Mouse (Mus musculus): ENCODE results near the gene Atoh8. TPM values are rescaled to one million over a fixed set of nuclear protein-coding genes. Genes with fewer than 3 reads are reported as not detected.

Atoh8 gene
- total RNA-seq, 2 experiments from 2014 or later = 4.0 to 4.6 TPM

DNA sequence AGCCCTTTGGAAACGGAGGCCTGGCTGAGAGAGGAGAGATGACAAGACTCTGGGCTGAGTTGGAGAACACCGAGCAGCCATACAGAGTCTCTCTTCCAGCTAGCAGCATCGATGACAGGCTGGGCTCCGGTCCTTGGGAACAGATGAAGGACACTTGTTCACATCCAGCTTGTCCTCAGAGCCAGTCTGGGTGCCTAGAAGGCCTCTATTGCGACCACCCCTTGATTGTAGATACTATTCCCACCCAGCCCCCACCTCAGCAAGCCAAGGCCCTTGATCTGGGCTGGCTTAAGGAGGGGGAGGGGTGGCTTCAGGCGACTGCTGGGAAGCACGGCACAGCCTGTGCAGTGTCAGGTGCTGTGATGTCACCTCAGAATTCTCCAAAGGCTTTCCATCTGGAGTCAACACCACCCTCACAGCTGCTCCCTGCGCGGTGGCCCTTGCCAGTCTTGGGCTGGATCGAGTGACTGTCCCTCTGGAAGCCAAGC lies 19.3 kb upstream of the Atoh8 start:
- peak; percentile 57 for DNase-seq

DNA sequence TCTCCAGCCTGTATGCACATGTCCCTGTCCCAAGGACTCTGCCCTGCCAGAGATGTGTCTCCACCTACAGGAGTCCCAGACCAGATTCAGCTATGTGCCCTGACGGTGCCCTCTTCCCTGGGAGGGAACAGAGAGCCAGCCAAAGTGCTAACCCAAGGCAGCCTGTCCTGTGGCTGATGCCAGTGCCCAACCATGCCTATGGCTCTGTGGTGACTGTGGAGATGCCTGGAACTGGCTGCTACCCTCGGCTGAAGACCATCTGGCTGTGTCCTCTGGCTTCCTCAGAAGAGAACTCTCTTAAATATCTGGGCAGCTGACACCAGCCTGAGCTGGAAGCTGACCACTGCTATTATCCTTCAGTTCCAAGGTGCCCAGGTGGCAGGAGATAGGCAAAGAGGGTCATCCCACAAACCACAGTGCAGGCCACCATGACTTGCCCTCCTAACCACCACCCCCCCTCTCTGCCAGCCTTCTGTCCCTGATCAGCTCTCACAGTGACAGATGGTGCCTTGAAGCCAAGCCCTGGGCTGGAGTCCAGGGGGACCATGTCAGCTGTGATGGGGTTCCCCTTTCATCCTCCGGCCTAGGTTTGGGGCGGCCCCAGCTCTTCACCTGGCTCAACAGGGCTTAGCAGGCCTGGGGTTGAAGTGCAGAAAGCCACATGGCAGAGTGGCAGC lies 18.7 kb upstream of the Atoh8 start:
- DNase-seq = peak; percentile 73

DNA sequence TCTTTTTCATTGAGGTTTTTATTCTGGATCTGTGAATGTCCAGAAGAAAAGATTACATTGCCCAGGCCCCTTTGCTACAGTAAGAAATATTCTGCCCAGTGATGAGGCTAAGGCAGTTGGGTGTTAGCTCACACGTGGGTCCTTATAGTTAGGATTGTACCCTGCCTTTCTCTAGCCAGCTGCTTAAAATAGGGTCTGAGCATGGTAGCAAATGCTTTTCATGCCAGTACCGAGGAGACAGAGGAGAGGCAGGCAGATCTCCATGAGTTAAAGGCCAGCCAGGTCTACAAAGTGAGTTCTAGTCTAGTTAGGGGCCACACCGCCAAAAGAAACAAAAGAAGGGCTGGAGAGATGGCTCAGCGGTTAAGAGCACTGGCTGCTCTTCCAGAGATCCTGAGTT lies 17.8 kb upstream of the Atoh8 start:
- DNase-seq = no peak

- DNase-seq = no peak
Observed at GRCm38 (mm10) chr6:72252433-72252832, 17.1 kb upstream of the Atoh8 start.

- DNase-seq = no peak
Observed at GRCm38 (mm10) chr6:72249981-72250380, 14.6 kb upstream of the Atoh8 start.

DNA sequence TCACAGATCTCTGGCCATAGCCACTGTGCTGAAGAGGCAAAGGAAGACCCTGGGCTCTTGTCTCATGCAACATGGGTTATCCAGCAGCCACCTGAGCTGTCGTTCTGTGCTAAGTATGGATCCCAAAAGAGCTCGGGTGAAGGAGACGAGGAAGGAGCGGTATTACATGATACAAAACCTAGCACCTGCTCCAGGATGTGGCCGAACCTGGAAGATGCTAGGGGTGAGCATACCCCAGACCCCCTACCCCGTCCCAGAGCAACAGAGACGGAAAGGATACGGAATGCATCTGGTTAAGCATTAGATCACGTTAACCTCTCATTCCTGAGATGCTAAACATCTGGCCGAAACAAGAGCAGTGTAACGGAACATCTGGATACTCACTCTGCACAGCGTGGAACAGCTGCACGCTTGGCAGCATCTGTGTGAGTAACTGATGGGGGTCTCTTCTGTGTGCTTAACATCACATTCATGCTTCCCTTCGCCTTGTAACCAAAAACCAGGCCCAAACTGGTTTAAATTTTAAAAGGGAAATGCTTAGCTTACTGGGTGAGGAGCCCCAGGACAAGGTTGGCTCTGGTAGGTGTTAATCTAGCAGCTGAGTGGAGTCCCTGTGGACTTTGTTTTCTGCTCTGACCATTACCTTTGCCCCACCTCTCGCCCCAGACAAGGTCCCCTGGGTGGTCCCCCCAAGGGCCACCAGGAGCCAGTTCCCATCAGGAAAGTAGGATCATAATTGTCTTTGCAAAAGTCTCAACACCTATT lies 13.0 kb upstream of the Atoh8 start:
- no peak for DNase-seq

GRCm38 (mm10) chr6:72246303-72246702 lies 10.9 kb upstream of the Atoh8 start:
- DNase-seq = no peak

DNA sequence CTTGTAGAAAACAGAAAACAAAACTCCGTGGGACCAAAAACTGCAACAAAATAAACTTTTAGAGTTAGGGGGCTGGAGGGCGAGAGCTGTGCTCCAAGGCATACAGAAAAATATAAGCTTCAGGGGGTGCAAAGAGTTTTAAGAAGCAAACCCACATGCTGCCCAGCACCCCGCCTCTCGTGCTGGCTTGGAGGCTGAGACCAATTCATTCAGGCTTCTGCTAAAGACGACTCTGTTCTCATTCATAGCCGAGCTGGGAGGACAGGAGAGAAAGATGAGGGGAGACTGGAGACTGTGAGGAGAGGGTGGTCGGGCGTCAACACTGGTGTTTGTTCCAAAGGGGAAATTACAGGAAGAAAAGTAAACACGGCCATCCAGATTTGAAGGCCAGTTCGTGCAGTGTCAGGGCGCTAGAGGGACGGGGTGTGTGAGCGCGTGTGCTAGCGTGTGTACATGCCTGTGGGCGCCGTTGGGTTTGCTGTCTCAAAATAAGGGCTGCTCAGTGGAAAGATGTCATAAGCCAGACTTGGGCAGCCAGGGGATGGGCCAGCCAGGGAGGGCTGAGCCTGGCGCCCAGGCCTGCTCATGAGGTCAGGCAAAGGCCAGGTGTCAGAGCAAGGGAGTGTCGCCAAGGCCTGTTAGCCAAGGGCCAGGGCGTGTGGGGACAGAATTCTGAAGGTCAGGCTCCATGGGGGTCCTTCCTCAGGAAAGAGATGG lies 9.3 kb upstream of the Atoh8 start:
- peak; percentile 47 for DNase-seq

DNA sequence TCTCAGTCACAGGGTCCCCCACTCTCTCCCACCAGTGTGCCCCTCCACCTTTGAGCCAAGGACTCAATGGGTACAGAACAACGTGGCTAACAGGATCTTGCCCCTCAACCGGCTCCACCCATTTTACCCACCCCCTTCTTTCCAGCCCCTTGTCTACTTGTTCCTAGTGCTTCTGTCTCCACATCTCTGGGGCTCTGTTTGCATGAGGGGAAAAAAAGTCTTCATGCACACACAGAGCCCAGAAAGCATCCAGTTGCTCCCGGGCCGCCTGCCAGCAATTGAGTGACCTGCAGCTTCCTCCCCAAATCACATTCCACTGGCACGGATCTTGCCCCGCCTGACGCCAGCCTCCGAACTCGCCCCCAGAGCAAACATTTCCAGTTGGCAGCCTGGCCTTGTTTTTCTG lies 8.8 kb upstream of the Atoh8 start:
- DNase-seq = peak; percentile 96

GRCm38 (mm10) chr6:72242532-72243320 lies 7.3 kb upstream of the Atoh8 start:
- no peak for DNase-seq

GRCm38 (mm10) chr6:72241843-72242154 lies 6.4 kb upstream of the Atoh8 start:
- DNase-seq = no peak

GRCm38 (mm10) chr6:72241133-72241842 lies 5.9 kb upstream of the Atoh8 start:
- DNase-seq = no peak

GRCm38 (mm10) chr6:72240042-72240441 lies 4.7 kb upstream of the Atoh8 start:
- no peak for DNase-seq

DNA sequence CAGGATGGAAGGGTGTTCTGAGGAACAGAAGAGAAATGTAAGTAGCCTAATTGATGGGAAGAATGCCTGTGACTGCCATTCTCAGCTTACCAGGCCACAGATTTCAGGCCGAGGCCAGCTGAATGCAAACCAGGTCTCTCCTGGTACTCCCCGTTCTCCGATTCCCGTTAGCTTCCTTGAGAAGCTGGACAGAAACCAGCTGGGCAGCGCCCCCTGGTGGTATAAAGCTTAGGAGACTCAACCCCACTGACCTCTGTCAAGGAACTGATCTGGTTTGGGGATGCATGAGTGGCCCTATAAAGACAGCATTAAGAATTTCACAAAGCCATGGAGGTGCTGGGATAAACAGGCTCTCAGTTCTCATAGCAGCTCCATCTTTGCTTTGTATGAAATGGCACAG lies 1.7 kb upstream of the Atoh8 start:
- DNase-seq = peak; percentile 95

DNA sequence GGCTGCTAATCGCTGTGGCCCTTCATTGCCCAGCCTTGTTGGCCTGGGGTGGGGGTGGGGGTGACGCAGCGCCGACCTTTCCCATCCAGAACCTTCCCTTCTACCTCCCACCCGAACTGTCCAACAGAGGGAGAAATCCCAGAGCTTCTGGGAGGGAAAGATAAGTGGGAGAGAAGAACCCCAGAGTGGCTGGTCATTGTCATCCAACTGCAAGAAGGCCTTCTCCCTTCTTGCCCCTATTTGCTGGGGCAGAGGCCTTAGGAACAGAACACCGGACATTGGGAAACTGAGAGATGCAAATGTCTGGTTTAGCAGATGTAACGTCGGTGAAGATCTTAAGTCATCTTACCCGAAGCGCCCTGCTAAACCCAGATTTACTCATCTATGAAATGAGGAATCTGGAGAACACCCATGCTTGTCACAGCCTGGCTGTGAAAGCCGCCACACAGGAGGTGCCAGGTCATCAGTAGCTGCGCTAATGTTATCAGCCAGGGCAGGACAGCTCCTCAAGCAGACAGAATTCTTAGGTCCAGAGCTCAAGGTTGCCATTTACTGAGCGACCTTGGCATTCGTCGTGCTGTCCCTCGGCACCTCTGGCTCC lies 530 bp upstream of the Atoh8 start:
- no peak for DNase-seq

GRCm38 (mm10) chr6:72234372-72235097 lies 842 bp downstream of the Atoh8 start:
- peak; percentile 42 for DNase-seq

GRCm38 (mm10) chr6:72233950-72234349 lies 1.4 kb downstream of the Atoh8 start:
- DNase-seq = no peak

GRCm38 (mm10) chr6:72232870-72233269 lies 2.5 kb downstream of the Atoh8 start:
- DNase-seq = no peak

DNA sequence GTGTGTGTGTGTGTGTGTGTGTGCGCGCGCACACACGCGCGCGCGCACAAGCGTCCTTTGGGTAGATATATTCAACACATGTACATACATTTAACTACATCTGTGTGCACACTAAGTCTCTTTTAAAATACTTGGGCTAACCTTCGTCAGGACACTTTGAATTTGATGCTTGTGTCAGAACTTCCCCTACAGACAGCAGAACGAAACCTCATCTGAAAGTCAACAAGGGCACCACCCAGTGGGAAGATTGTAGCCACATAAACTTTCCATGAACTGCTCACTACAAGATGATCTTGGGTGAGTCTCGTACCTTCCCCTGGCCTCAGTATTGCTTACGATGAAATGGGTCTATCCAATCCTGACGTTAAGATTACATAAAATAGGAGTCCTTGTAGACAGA lies 3.0 kb downstream of the Atoh8 start:
- no peak for DNase-seq

DNA sequence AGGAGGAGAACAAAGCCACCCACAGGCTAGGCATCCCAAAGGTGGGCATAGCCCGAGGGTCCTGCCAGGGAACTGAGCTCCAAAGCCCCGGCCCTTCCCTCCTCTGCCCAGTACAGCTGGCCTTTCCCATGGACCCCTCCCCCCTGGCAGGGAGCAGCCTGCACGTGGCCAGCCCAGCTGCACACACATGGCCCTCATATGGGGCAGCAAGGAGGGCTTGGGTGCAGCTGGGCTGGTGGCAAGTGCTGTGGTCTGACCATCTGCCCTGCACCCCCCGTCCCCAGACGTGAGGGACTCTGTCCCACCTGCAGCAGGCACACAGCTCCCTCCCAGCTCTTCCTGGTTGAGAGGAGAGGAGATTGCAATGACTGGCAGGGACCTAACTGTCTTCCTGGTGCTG lies 4.5 kb downstream of the Atoh8 start:
- DNase-seq = no peak

All from gastrocnemius, postnatal 10 days (tissue).